Mouse (Mus musculus): Measurements from ENCODE around the gene Acoxl.

- no peak for TF ChIP-seq POLR2A (IDR thresholded peaks at IDR 0.05; ENCODE audit: insufficient read depth, low read depth, low read length)
- TF ChIP-seq CTCF (IDR thresholded peaks at IDR 0.05): no peak
These were observed 89.0 kb downstream of the Acoxl start for GRCm38 (mm10) chr2:127927452-127928273.

Measured in heart, adult 2 months (tissue).